Mouse (Mus musculus) neutrophil, adult 83 days (primary cell): ENCODE measurements around the gene Acin1. TPM values are rescaled to one million over a fixed set of nuclear protein-coding genes. Genes with fewer than 3 reads are reported as not detected.

ENCODE experiments used
- total RNA-seq, 2 experiments: library from RNA; stranded (reverse); gene quantifications; one replicate each; pipeline ENCODE4 v1.2.4; 2023

Gene Acin1
- 100 to 1,000 TPM; 245 to 254 TPM for total RNA-seq

DNA sequence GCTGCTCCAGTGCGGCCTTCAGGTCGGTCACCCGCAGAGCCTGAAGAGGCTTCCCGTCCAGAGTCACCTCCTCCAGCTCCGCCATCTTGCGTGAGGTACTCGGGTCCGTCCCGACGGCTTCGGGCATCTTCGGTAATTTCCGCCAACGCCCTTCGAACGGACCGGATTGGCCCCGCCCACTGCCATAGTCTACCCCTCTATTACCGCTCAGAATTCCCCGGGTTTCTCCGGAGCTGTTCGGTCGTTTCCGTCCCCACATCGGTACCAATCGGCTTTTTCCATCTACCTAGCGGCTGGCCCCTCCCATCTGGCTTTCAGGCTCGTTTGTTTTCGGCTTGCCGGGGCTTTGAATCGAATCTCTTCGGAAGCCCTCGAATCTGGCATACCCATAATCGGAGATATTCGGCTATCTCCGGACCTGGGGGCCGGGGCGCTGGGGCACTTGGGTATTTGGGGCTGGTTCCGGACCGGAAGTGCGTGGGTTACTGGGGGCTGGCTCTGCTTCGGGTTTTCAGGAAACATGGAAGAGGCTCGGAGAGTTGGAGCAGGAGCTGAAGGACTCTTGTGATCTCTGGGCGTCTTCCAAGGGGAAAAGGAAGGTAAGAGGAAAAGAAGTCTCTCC, at the start of gene Acin1:
Acin1 (minus strand) TSS at position 410 of the 622 bp plus-strand sequence.

DNA sequence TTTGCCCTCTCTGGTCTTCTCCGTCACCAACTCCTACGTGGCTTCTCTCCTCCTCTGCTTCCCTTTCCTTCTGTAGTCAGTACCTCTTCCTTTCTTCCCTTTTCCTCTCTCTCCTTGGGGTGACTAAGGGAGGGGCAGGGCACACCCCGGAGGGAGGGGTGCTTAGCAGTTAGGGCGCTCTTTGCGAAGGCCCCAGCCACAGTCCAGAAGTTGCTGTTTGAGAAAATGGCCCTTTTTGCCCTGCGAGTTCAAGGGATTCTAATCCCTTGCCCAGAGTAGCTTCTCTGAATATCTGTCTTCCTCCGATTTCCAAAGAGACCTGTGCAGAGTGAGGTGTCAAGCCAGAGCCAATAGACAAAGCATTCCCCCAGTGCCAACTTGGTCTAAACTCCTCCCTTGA, 25.3 kb upstream of the Acin1 start, which contains the start of gene Cebpe:
Cebpe (minus strand) TSS at position 101 of the 400 bp plus-strand sequence.

DNA sequence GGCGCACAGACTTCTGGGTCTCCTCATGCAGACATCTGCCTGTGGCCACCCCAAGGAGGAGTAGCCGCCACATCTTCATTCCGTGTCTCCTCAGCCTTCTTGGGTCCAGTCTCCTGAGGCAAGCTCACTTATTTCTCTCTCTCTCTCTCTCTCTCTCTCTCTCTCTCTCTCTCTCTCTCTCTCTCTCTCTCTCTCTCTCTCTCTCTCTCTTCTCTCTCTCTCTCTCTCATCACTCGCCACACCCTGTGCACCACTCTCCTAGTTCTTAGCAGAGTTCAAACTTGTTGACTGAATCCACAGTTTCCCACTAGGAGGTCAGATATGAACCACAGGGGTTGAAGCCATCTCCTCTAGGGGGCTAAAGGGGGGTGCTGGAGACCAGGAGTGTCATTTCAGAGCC, 12.0 kb upstream of the Acin1 start, which contains the start of gene Gm29776:
Gm29776 (minus strand) TSS at position 101 of the 400 bp plus-strand sequence.

DNA sequence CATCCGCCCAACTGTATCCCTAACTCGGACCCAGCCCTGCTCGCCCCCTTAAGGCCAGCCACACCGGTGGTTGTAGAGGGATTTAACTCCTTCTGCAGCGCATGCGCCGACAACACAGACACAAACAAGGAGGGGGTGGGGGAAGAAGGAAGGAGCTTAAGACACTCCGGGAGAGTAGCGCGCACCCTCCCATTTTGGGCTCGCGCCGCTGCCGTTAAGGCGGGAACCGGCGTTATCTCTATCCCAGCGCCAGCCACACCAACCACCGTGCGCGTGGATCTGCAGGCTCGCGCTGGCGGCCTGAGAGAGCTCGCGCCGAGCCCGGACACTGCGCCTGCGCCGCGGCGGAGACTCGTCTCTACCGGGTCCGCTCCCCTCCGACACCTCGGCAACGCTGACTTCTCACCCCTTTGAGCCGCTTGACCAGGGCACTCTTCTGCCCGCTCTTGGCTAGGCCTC, 639 bp downstream of the Acin1 start, which contains the start of gene 1700123O20Rik:
1700123O20Rik (plus strand) TSS at position 154 of the 459 bp plus-strand sequence.

DNA sequence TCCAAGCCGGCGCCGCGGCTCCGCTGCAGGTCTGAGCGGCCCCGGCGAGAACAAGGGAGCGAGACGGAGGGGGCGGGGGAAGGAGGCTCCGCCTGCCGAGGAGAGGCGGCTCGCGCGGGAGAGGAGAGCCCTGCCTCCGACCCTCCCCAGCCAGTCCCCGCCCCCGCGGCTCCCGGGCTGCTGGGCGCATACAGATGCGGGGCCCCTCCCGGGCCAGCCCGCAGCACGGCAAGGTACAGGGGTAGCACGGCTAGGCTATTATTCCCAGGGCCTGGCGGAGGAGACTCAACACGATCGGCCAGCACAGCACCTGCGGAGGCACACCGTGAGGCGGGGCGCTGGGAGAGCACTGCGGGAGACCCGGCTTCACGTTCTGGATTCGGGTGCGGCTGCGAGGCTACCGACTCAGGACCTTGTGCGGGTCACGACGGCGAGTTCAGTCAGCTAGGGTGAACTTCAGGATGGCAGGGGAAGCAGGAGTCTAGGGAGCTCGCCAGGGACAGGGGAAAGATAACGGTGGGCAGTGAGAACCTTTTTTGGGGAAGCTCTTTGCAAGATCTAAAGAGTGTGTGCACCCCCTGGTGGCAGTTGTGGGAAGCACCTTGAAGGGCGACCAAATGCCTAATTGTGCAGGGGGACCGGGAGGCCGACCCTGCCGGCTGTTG, 45.3 kb downstream of the Acin1 start, which contains the start of gene Cdh24:
Cdh24 (minus strand) TSS at position 60 of the 665 bp plus-strand sequence.

DNA sequence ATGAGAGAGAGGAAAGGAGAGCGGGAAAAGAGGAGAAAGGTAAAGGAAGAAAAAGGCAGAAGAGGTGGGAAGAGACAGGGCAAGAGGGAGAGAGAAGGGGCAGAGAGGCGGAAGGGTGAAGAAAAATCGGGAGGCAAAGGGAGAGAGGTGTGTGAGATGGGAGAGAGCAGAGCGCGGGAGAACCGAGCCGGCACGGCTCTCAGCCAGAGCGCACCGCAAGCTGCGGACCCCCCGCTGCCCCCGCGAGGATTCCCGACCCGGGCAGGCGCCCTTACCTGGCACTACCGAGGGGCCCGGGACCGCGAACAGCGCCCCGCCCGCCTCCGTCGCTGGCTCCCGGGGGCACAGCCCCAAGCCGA, 45.8 kb downstream of the Acin1 start, which contains the start of gene Gm17606:
Gm17606 (plus strand) TSS at position 7 of the 359 bp plus-strand sequence.

DNA sequence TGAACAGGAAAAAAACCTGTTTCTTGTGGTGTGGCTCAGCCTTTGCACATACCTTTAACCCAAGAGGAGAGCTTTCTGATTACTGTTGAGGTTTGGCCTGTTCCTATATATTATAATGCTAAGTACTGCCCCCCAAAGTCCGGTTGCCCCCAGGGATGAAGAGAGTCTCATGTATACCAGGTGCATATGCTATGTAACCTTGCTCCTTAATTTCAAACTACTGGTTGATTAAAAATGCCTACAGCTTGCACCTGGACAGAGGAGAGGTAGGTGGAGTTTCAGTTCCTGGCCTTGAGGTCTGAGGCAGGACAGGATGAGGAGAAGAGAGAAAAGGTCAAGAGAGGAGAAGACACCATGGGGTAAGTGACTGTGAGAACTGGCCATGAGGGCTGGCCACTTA, 65.6 kb downstream of the Acin1 start, which contains the start of gene Psmb11:
Psmb11 (plus strand) TSS at position 301 of the 400 bp plus-strand sequence.

DNA sequence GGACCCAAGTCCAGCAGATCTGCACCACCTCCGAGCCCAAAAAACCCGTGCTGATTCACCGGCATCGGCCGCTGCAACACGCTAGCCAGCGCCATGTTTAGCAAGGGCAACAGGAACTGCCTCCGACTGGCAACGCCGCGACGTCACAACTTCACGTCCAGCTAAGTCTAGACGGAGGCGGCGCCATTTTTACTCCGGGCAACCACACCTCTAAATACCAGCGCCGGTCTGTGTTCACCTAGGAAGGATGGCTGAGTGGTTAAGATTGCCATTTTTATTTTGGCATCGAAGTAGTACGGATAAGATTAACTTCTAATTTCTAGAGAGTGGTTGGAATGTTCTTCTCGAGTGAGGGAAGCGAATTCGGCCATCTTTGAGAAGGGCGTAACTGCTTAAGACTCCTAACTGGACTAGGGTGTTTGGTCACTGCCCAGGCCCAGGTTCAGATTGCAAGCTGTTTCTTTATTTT, 68.8 kb downstream of the Acin1 start, which contains the start of gene Psmb5:
Psmb5 (minus strand) TSS at position 126 of the 469 bp plus-strand sequence.

DNA sequence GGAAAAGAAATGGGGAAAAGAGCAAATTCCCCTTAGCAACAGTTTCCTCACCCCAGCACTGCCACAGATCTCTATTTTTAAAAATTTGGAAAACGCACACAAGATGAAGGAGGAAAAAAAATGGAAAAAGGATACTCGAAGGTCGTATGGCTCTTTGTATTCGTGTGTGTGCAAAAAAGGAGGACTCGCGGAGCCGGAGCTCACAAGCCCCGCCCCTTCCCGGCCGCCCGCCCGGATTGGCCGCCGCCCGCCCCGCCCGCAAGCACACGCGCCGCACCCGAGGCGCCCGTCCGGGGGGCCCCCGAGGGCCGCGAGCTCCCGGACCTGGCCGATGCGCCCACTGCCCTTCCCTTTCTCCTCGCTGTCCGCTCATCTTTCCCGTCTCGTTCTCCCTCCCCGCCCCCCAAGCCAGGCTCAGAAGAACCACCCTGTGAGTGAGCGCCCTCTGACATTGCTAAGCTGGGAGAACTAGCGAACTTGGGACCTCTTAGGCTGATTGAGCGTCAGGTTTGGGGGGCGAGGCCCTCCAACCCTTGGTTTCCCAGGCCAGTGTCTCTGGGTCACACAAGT, 80.9 kb downstream of the Acin1 start, which contains the start of gene 4931414P19Rik:
4931414P19Rik (minus strand) TSS at position 242 of the 570 bp plus-strand sequence.

Other genes starting within 250 kb of the Acin1 start
- gene Lrp10, start 222.8 kb downstream of the Acin1 start, total RNA-seq, result 10 to 100 TPM; 82.6 to 82.9 TPM
- gene Rem2, start 210.8 kb downstream of the Acin1 start, total RNA-seq, result under 1 TPM in 1 of 2 experiments, not detected in 1; 0.18 TPM
- 10 to 100 TPM; 12.8 to 13.9 TPM for gene Prmt5, start 169.4 kb downstream of the Acin1 start, total RNA-seq
- gene Haus4, start 132.3 kb downstream of the Acin1 start, total RNA-seq, result 10 to 100 TPM; 26.8 to 31.2 TPM
- gene Ajuba, start 109.4 kb downstream of the Acin1 start, total RNA-seq, result under 1 TPM; 0.20 to 0.22 TPM
- gene 4931414P19Rik, start 80.9 kb downstream of the Acin1 start, total RNA-seq, result 1 to 10 TPM; 3.4 to 6.2 TPM
- gene Psmb5, start 68.9 kb downstream of the Acin1 start, total RNA-seq, result 10 to 100 TPM; 56.3 to 74.9 TPM
- under 1 TPM in 1 of 2 experiments, not detected in 1; 0.07 TPM for gene Psmb11, start 65.5 kb downstream of the Acin1 start, total RNA-seq
- not detected for gene Gm17606, start 46.0 kb downstream of the Acin1 start, total RNA-seq
- 1 to 10 TPM; 1.9 to 3.7 TPM for gene Cdh24, start 45.6 kb downstream of the Acin1 start, total RNA-seq
- 10 to 100 TPM; 29.0 to 31.1 TPM for gene 1700123O20Rik, start 715 bp downstream of the Acin1 start, total RNA-seq
- gene Gm29776, start 11.9 kb upstream of the Acin1 start, total RNA-seq, result under 1 TPM; 0.40 to 0.70 TPM
- gene Cebpe, start 25.2 kb upstream of the Acin1 start, total RNA-seq, result 100 to 1,000 TPM; 181 to 183 TPM
- 1 to 10 TPM; 5.0 to 5.1 TPM for gene Slc7a8, start 95.0 kb upstream of the Acin1 start, total RNA-seq
- gene Rnf212b, start 127.2 kb upstream of the Acin1 start, total RNA-seq, result not detected
- gene Homez, start 184.0 kb upstream of the Acin1 start, total RNA-seq, result 10 to 100 TPM in 1 of 2 experiments, 1 to 10 TPM in 1; 8.7 to 10.9 TPM
- 1 to 10 TPM; 1.7 to 2.5 TPM for gene Ppp1r3e, start 190.6 kb upstream of the Acin1 start, total RNA-seq
- gene Bcl2l2, start 196.4 kb upstream of the Acin1 start, total RNA-seq, result 1 to 10 TPM; 6.6 to 8.1 TPM
- gene Gm20521, start 196.5 kb upstream of the Acin1 start, total RNA-seq, result 1 to 10 TPM in 1 of 2 experiments, under 1 TPM in 1; 0.85 to 1.5 TPM
- gene Pabpn1, start 205.6 kb upstream of the Acin1 start, total RNA-seq, result 100 to 1,000 TPM; 136 to 145 TPM
- gene Slc22a17, start 226.2 kb upstream of the Acin1 start, total RNA-seq, result under 1 TPM; 0.55 to 0.57 TPM
- under 1 TPM in 1 of 2 experiments, not detected in 1; 0.33 TPM for gene Efs, start 239.2 kb upstream of the Acin1 start, total RNA-seq
- gene Il25, start 245.8 kb upstream of the Acin1 start, total RNA-seq, result not detected
- gene Cmtm5, start 249.3 kb upstream of the Acin1 start, total RNA-seq, result not detected